Mouse (Mus musculus) ES-E14 (cell line): Measurements from ENCODE around the gene Dab2ip. TPM values are rescaled to one million over a fixed set of nuclear protein-coding genes. Genes with fewer than 3 reads are reported as not detected.

ENCODE experiments used
- DNase-seq: peaks from one replicate; pipeline ENCODE4 v3.0.0-alpha.2; 2013; ENCODE audit warnings: low read depth, low spot score
- H3K27ac ChIP-seq: 2 replicates; pipeline ENCODE4 v1.5.1; 2012; ENCODE audit warnings: low read depth, mild to moderate bottlenecking, low read length, moderate library complexity, mixed read lengths; ENCODE audit not compliant: poor library complexity, insufficient read depth, severe bottlenecking
- H3K36me3 ChIP-seq: 2 replicates; pipeline ENCODE4 v1.6.1; 2012; ENCODE audit warnings: mild to moderate bottlenecking, low read length, moderate library complexity, mixed read lengths; ENCODE audit not compliant: control insufficient read depth, poor library complexity, insufficient read depth, severe bottlenecking
- H3K4me1 ChIP-seq, 2 experiments: fragments of 150-350 bp in 1 of 2; sonication (generic) in 1 of 2; 2 replicates each; pipeline ENCODE4 v1.6.1; 2012; ENCODE audit warnings: low read length in 2 of 2, mild to moderate bottlenecking in 1 of 2, mixed read lengths in 1 of 2; ENCODE audit not compliant: control insufficient read depth in 2 of 2, insufficient read depth in 2 of 2, poor library complexity in 1 of 2
- H3K4me3 ChIP-seq, 2 experiments: fragments of 150-350 bp in 1 of 2; sonication (generic) in 1 of 2; 2 replicates each; pipeline ENCODE4 v1.5.1; 2012; ENCODE audit warnings: low read length in 2 of 2, low read depth in 1 of 2, mild to moderate bottlenecking in 1 of 2, mixed read lengths in 1 of 2; ENCODE audit not compliant: insufficient read depth in 1 of 2, poor library complexity in 1 of 2, severe bottlenecking in 1 of 2
- H3K9ac ChIP-seq: 2 replicates; pipeline ENCODE4 v1.6.1; 2012; ENCODE audit warnings: low read depth, mild to moderate bottlenecking, low read length, mixed read lengths; ENCODE audit not compliant: poor library complexity, insufficient read depth, severe bottlenecking
- H3K9me3 ChIP-seq: fragments of 150-350 bp; sonication (generic); 2 replicates; pipeline ENCODE4 v1.6.1; 2012; ENCODE audit warnings: low read depth, mild to moderate bottlenecking, low read length; ENCODE audit not compliant: control insufficient read depth, insufficient read depth
- CHD2 ChIP-seq: IDR thresholded peaks from 2 replicates; pipeline ENCODE4 v1.6.1; 2014; ENCODE audit warnings: mild to moderate bottlenecking, low read depth, low read length, inconsistent platforms
- HCFC1 ChIP-seq: IDR thresholded peaks from 2 replicates; pipeline ENCODE4 v1.6.1; 2012; ENCODE audit warnings: low read length, inconsistent platforms, borderline replicate concordance; ENCODE audit not compliant: insufficient read depth
- MAFK ChIP-seq: IDR thresholded peaks from 2 replicates; pipeline ENCODE4 v1.6.1; 2014; ENCODE audit warnings: mild to moderate bottlenecking, low read depth, low read length, inconsistent platforms; ENCODE audit not compliant: insufficient read depth
- ZC3H11A ChIP-seq: IDR thresholded peaks from 2 replicates; pipeline ENCODE4 v1.6.1; 2012; ENCODE audit warnings: low read depth, mild to moderate bottlenecking, inconsistent platforms, low read length, borderline replicate concordance
- ZNF384 ChIP-seq: IDR thresholded peaks from 2 replicates; pipeline ENCODE4 v1.6.1; 2012; ENCODE audit warnings: low read depth, low read length, inconsistent platforms
- in situ Hi-C, 2 experiments: fragments of 600-800 bp; cut with MboI; formaldehyde crosslinking; loops; one replicate each; pipeline ENCODE4 v1.15.1; 2025; ENCODE audit warnings: low sequenced_read_pairs in 2 of 2, inconsistent platforms in 1 of 2; ENCODE audit not compliant: unreplicated experiment in 2 of 2
- total RNA-seq: library from RNA; depleted of rRNA; stranded (reverse); fragments of 300-350 nt; gene quantifications from 2 replicates; pipeline ENCODE4 v1.2.3, GENCODE M21; 2012

The Dab2ip gene
- total RNA-seq, 1 experiment, result 46.9 TPM

GRCm38 (mm10) chr2:35767834-35768537, 209.9 kb downstream of the Dab2ip start:
- H3K4me1 ChIP-seq, result peaks cover 0 to 14% of the 10 kb centered on the region in 2 experiments; a peak in 1 of 4 replicates
- in situ Hi-C loops, result no loop called here

GRCm38 (mm10) chr2:35768538-35769238, 210.6 kb downstream of the Dab2ip start:
- in situ Hi-C loops, result no loop called here
- TF ChIP-seq CHD2, result no peak
- no peak for TF ChIP-seq ZNF384
- TF ChIP-seq ZC3H11A, result no peak
- no peak for TF ChIP-seq HCFC1
- TF ChIP-seq MAFK, result no peak

More at GRCm38 (mm10) chr2:35767834-35768537, 209.9 kb downstream of the Dab2ip start:
- Histone ChIP-seq H3K27ac (no peak overlapping the region), H3K9ac (no peak overlapping the region), H3K4me3 (no peak overlapping the region), H3K36me3 (no peaks in the 10 kb centered on the region), H3K9me3 (no peaks in the 10 kb centered on the region)
- no peak for DNase-seq
- TF ChIP-seq MAFK, result no peak
- no peak for TF ChIP-seq ZC3H11A
- no peak for TF ChIP-seq CHD2
- TF ChIP-seq HCFC1, result no peak
- TF ChIP-seq ZNF384, result no peak

GRCm38 (mm10) chr2:35769398-35769797, 211.3 kb downstream of the Dab2ip start:
- H3K9me3 ChIP-seq, result no peaks in the 10 kb centered on the region
- H3K27ac ChIP-seq, result no peak overlapping the region
- in situ Hi-C loops, result no loop called here
- H3K4me1 ChIP-seq, result peaks cover 0 to 12% of the 10 kb centered on the region in 2 experiments; a peak in 1 of 4 replicates
- no peak overlapping the region for H3K9ac ChIP-seq
- no peak for TF ChIP-seq ZNF384
- no peak for TF ChIP-seq ZC3H11A
- TF ChIP-seq MAFK, result no peak
- TF ChIP-seq HCFC1, result no peak
- TF ChIP-seq CHD2, result no peak
- H3K4me3 ChIP-seq, result no peak overlapping the region
- no peak for DNase-seq
- H3K36me3 ChIP-seq, result no peaks in the 10 kb centered on the region

More at GRCm38 (mm10) chr2:35768538-35769238, 210.6 kb downstream of the Dab2ip start:
- H3K9me3 ChIP-seq, result no peaks in the 10 kb centered on the region
- peaks cover 0 to 14% of the 10 kb centered on the region in 2 experiments; a peak in 1 of 4 replicates for H3K4me1 ChIP-seq
- H3K27ac ChIP-seq, result no peak overlapping the region
- no peak overlapping the region for H3K4me3 ChIP-seq
- no peaks in the 10 kb centered on the region for H3K36me3 ChIP-seq
- no peak overlapping the region for H3K9ac ChIP-seq
- no peak for DNase-seq

GRCm38 (mm10) chr2:35770541-35770940, 212.5 kb downstream of the Dab2ip start:
- no peaks in the 10 kb centered on the region for H3K36me3 ChIP-seq
- peaks cover 0 to 12% of the 10 kb centered on the region in 2 experiments; a peak in 1 of 4 replicates for H3K4me1 ChIP-seq
- DNase-seq, result no peak
- in situ Hi-C loops, result no loop called here
- no peak for TF ChIP-seq HCFC1
- TF ChIP-seq ZNF384, result no peak
- no peak for TF ChIP-seq ZC3H11A
- no peak for TF ChIP-seq MAFK
- no peak overlapping the region for H3K4me3 ChIP-seq
- H3K9me3 ChIP-seq, result no peaks in the 10 kb centered on the region
- no peak overlapping the region for H3K9ac ChIP-seq
- no peak overlapping the region for H3K27ac ChIP-seq
